Mouse (Mus musculus) adrenal gland, adult (tissue): ENCODE data around the gene Qars.

ENCODE experiments used
- DNase-seq, 2 experiments: peaks; one replicate each; pipeline ENCODE4 v3.0.0; 2022 to 2023; ENCODE audit warnings: low spot score in 1 of 2; ENCODE audit not compliant: inconsistent age in 2 of 2

Gene Qars

GRCm38 (mm10) chr9:108525400-108525799 lies 17.9 kb downstream of the Qars start:
- no peak for DNase-seq

- DNase-seq, result peak in 1 of 2 experiments; percentile 51
Observed at GRCm38 (mm10) chr9:108530954-108531353, 23.4 kb downstream of the Qars start.

- DNase-seq, result no peak
Observed at GRCm38 (mm10) chr9:108531496-108531895, 24.0 kb downstream of the Qars start.

- no peak for DNase-seq
Observed at GRCm38 (mm10) chr9:108540846-108541245, 33.3 kb downstream of the Qars start.

- no peak for DNase-seq
Observed at GRCm38 (mm10) chr9:108545986-108546385, 38.5 kb downstream of the Qars start.

GRCm38 (mm10) chr9:108546875-108547274 lies 39.4 kb downstream of the Qars start:
- no peak for DNase-seq

GRCm38 (mm10) chr9:108559169-108559568 lies 51.7 kb downstream of the Qars start:
- DNase-seq, result no peak

- peak; percentile 96 to 98 for DNase-seq
Observed at GRCm38 (mm10) chr9:108560227-108560841, 52.8 kb downstream of the Qars start, which contains the start of gene Impdh2. TSS of gene Impdh2 (plus strand) at chr9:108560286.

- no peak for DNase-seq
Observed at GRCm38 (mm10) chr9:108563671-108564070, 56.2 kb downstream of the Qars start.

GRCm38 (mm10) chr9:108564131-108564530 lies 56.6 kb downstream of the Qars start:
- DNase-seq, result no peak
